Mouse (Mus musculus): ENCODE data around the gene Fcho2. TPM values are rescaled to one million over a fixed set of nuclear protein-coding genes. Genes with fewer than 3 reads are reported as not detected.

Fcho2 gene
- polyA plus RNA-seq, 1 experiment from 2014 or later, result 34.1 TPM

DNA sequence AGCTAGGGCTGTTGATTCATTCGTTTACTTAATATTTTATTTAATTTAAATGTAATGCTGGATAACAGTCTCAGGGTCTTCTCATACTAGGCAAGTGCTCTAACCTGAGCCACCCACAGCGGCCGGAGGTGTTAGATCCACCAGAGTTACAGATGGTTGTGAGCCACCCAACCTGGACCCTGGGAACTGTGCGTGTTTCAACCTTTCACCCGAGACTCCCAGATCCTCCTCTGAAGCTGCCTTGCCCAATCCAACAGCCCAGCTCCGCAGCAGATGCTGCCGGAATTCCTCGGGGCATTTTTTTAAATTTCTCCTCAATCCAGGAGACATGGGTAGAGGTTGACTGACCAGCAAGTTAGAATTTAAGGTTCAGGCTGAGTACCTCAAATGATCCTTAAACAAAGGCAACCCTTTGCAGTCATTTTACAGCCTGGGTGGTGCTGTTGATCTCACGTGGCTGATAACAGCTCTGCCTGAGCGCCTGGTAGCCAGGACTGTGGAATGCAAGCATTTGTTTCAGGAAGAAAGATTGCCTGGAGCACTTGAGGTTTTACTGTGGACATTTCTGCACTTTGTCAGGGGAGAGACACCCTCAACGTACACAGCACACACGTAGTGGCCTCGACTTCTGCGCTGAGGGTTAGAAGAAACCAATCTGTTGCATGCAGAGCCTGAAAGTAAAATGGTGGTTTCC is 116.1 kb downstream of the Fcho2 start:
- DNase-seq (ENCODE audit: low spot score), result no peak
- peaks cover 56% of the 10 kb centered on the region for H3K27me3 ChIP-seq (ENCODE audit: low read depth, poor library complexity, severe bottlenecking)
- no peaks in the 10 kb centered on the region for H3K9me3 ChIP-seq (replicated peaks)
- no peaks in the 10 kb centered on the region for H3K36me3 ChIP-seq
- H3K4me3 ChIP-seq, result no peak overlapping the region
- peaks cover 36% of the 10 kb centered on the region for H3K4me1 ChIP-seq
- no peak overlapping the region for H3K27ac ChIP-seq
- WGBS, result 41% methylated on average over 14 of the region's 14 CpGs

DNA sequence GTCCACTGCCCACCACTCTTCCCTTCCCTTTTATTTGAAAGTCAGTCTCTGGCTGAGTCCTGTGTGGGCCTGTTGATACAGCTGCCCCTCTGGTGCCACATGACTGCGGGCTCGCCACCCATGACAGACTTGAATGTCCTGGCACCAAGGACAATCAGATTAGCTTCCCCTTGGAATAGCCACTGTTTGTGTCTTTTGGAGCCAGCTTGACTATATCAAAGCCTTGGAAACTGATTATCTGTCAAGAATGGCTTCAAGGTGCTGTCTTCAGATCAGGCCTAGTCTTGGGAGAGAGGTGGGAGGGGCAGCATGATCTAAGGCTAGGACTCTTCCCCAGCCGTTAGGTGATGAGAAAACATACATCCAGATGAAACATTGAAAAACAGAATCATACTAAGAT is 118.5 kb downstream of the Fcho2 start:
- peaks cover 81% of the 10 kb centered on the region for H3K27me3 ChIP-seq (ENCODE audit: low read depth, poor library complexity, severe bottlenecking)

DNA sequence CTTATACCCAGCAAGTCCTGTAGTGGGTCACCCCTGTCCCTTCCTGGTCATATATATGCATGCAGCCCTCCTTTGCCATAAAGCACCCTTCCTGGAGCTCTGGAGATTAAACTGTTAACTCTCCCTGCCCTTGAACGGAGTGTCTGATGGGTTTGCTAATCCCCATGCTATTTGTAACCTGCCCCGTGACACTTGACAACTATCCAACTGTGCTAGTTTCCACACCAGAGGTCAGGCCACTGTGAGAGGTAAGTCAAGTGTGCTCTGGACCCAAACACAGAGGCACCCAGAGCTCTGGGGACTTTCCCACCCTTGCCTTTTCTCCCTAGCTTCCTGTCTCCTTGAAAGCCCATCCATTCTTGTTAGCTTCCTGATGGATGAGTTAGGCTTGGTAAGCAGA is 119.7 kb downstream of the Fcho2 start:
- Histone ChIP-seq H3K27ac (no peak overlapping the region), H3K36me3 (no peaks in the 10 kb centered on the region), H3K4me3 (peak overlapping the region; percentile 51; the same call in 1 of the 2 replicates), H3K4me1 (peaks cover 25% of the 10 kb centered on the region), H3K27me3 (ENCODE audit: low read depth, poor library complexity, severe bottlenecking) (peaks cover 84% of the 10 kb centered on the region), H3K9me3 (replicated peaks) (no peaks in the 10 kb centered on the region)
- WGBS, result 25% methylated on average over 2 of the region's 2 CpGs
- DNase-seq (ENCODE audit: low spot score), result no peak

More for the DNA sequence above, 118.5 kb downstream of the Fcho2 start:
- no peak for DNase-seq (ENCODE audit: low spot score)
- Histone ChIP-seq H3K36me3 (no peaks in the 10 kb centered on the region), H3K27ac (no peak overlapping the region), H3K4me3 (no peak overlapping the region), H3K9me3 (replicated peaks) (no peaks in the 10 kb centered on the region), H3K4me1 (peaks cover 36% of the 10 kb centered on the region)
- 87% methylated on average over 3 of the region's 3 CpGs for WGBS

DNA sequence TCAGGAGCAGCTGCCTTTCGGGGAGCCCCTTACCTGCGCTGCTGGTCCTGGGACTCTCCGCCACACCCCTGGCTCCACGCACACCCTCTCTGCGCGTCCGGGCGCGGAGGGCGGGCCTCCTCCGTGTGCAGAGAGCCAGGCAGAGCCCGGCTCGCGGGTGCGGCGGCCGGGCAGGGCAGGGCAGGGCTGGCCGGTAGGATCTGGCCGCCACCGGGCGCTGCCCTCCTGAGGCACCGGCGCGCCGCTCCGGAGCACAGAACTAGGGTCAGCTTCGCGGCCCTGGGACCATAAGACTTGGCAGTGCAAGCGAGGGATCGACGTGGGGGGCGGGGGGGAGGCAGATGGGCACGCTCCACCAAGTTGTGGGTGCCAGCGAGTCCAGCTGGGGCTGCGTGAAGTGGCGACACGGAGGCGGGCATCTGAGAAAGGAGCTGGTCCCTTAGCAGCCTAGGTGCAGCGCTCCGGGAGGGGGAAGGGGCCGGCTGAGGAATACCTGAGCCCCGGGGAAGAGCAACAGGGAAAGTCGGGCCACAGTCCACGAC is 120.4 kb downstream of the Fcho2 start, which contains the start of gene Tmem171:
Tmem171 (minus strand) TSS at position 62 of the 542 bp plus-strand sequence.
- DNase-seq (ENCODE audit: low spot score), result peak; percentile 52
- Histone ChIP-seq H3K27ac (peak within 1 kb of the TSS; percentile 61), H3K4me3 (peak within 1 kb of the TSS; percentile 51), H3K36me3 (no peaks in the 10 kb centered on the region), H3K27me3 (ENCODE audit: low read depth, poor library complexity, severe bottlenecking) (peaks cover 78% of the 10 kb centered on the region), H3K9me3 (replicated peaks) (no peaks in the 10 kb centered on the region), H3K4me1 (peaks cover 23% of the 10 kb centered on the region)
- 4% methylated on average over 44 of the region's 44 CpGs for WGBS

DNA sequence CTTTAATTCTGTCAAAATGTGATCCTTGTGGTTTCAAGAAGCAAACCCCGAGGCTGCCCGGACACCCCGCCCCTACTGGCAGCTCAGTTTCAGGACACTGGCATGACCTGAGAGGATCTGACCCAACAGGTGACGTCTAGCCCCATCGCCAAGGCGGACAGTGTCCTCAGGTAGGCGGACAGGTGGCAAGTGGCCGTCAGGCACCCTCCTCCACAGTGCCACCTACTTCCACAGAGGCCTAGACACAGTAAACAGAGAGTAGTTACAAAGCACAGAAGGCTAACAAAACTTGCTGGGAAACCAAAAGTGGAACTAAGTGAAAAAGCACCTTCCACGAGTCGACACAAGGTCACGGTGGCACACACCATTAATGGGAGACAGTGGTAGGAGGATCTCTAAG is 121.9 kb downstream of the Fcho2 start:
- H3K36me3 ChIP-seq, result no peaks in the 10 kb centered on the region
- H3K9me3 ChIP-seq (replicated peaks), result no peaks in the 10 kb centered on the region
- peaks cover 19% of the 10 kb centered on the region for H3K4me1 ChIP-seq
- H3K4me3 ChIP-seq, result no peak overlapping the region
- no peak for DNase-seq (ENCODE audit: low spot score)
- peaks cover 69% of the 10 kb centered on the region for H3K27me3 ChIP-seq (ENCODE audit: low read depth, poor library complexity, severe bottlenecking)
- WGBS, result 93% methylated on average over 11 of the region's 11 CpGs
- H3K27ac ChIP-seq, result no peak overlapping the region

DNA sequence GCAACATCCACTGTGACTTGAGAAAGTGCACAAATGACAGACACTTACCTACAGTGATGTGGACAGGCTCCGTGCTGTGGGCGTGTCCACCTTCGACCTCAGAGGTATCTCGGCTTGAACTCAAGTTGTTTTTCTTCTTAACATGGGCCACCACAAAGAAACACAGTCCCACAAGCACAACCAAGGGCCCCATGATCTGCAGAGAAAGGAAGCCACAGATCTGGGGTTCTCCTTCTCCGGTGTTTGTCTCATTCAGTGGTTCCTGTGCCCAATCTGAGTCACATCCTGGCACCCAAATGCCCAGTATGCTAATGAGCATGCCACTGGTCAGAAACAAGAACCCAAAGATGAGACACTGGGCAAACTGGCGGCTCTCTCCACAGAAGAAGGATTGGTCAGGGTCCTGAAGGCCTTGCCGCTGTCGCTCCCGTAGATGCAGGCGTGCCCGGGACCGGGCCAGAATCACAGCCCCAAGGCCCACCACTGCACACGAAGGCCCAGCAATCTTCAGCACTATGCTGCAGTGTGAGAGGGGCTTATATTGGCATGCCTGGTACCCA is 123.2 kb downstream of the Fcho2 start:
- no peak overlapping the region for H3K4me3 ChIP-seq
- DNase-seq (ENCODE audit: low spot score), result no peak
- H3K9me3 ChIP-seq (replicated peaks), result no peaks in the 10 kb centered on the region
- no peak overlapping the region for H3K27ac ChIP-seq
- 94% methylated on average over 13 of the region's 13 CpGs for WGBS
- peaks cover 61% of the 10 kb centered on the region for H3K27me3 ChIP-seq (ENCODE audit: low read depth, poor library complexity, severe bottlenecking)
- H3K36me3 ChIP-seq, result no peaks in the 10 kb centered on the region
- H3K4me1 ChIP-seq, result peaks cover 24% of the 10 kb centered on the region

DNA sequence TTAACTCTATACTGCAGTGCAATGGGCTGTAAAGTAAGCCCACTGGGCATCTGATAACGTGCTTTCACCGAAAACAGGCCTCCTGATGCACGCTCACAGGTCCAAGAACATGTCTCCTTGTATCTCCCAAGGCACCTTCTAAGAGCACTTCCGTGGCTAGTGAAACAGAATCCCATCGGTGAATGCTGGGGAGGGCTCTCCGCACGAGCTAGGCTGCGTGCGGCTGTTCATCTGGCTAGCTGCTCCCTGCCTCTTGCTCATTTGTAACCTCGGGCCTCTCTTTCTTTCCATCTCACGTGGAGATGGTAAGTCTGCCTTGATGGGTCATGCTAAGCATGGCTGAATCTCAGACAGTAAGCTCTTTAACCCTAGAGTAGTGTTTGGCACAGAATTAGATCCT is 124.4 kb downstream of the Fcho2 start:
- Histone ChIP-seq H3K27me3 (ENCODE audit: low read depth, poor library complexity, severe bottlenecking) (peaks cover 54% of the 10 kb centered on the region), H3K36me3 (no peaks in the 10 kb centered on the region), H3K4me3 (no peak overlapping the region), H3K4me1 (peaks cover 23% of the 10 kb centered on the region), H3K27ac (no peak overlapping the region), H3K9me3 (replicated peaks) (no peaks in the 10 kb centered on the region)
- no peak for DNase-seq (ENCODE audit: low spot score)
- WGBS, result 90% methylated on average over 11 of the region's 11 CpGs

DNA sequence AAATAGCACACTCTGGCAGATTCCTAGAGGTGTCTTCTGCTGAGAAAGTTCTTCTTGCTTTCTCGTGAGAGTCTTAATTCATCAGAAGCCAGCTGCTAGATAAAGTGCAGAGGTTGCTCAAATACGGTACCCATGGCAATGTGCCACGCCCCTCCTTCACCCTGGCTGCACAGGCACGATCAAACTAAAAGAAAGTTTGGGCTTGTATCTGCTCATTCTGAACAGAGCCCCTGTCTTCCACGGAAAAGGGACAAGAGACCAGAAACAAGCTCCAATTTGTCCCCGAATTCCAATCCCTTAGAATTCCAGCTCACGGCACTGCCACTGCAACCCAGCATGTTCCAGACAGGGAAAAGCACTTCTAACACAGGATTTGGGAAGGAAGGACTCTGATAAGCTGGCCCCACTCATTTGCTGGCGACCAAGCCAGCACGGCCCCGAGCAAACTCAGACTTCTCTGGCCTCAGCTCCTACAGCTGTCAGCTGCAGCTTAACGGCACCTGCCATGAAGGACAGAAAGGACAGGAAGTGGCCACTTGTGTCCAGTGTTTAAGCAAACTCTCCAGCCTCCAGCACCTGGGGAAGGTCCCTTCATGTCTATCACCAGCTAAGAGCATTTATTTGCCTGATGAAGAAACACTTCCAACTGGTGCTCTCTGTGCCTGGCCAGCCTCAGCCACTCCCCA is 125.5 kb downstream of the Fcho2 start:
- Histone ChIP-seq H3K27me3 (ENCODE audit: low read depth, poor library complexity, severe bottlenecking) (peaks cover 43% of the 10 kb centered on the region), H3K4me3 (no peak overlapping the region), H3K9me3 (replicated peaks) (no peaks in the 10 kb centered on the region), H3K27ac (no peak overlapping the region), H3K4me1 (peaks cover 15% of the 10 kb centered on the region), H3K36me3 (no peaks in the 10 kb centered on the region)
- WGBS, result 82% methylated on average over 11 of the region's 11 CpGs
- no peak for DNase-seq (ENCODE audit: low spot score)

DNA sequence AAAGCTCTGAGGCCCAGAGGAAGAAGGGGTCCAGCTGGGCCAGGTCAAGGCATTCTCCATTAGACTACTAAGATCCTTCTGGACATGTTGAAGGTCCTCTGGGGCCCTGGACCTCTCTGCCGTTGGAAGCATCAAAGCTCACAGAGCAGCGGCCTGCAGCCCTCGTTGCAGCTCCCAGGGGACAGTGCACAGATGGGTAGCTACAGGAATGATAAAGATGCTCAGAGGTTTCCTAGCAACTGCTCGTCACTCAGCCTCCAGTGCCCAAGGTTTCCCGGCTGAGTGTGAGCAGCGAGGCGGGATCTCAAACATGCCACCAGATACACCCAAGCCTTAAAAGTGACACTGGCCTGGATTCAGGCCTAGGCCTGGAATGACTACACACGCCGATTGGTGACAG is 127.3 kb downstream of the Fcho2 start:
- DNase-seq (ENCODE audit: low spot score), result no peak
- Histone ChIP-seq H3K36me3 (no peaks in the 10 kb centered on the region), H3K4me3 (no peak overlapping the region), H3K4me1 (peaks cover 21% of the 10 kb centered on the region), H3K27me3 (ENCODE audit: low read depth, poor library complexity, severe bottlenecking) (peaks cover 24% of the 10 kb centered on the region; the same call in 1 of the 2 replicates), H3K9me3 (replicated peaks) (no peaks in the 10 kb centered on the region), H3K27ac (no peak overlapping the region)
- WGBS, result 74% methylated on average over 9 of the region's 9 CpGs

DNA sequence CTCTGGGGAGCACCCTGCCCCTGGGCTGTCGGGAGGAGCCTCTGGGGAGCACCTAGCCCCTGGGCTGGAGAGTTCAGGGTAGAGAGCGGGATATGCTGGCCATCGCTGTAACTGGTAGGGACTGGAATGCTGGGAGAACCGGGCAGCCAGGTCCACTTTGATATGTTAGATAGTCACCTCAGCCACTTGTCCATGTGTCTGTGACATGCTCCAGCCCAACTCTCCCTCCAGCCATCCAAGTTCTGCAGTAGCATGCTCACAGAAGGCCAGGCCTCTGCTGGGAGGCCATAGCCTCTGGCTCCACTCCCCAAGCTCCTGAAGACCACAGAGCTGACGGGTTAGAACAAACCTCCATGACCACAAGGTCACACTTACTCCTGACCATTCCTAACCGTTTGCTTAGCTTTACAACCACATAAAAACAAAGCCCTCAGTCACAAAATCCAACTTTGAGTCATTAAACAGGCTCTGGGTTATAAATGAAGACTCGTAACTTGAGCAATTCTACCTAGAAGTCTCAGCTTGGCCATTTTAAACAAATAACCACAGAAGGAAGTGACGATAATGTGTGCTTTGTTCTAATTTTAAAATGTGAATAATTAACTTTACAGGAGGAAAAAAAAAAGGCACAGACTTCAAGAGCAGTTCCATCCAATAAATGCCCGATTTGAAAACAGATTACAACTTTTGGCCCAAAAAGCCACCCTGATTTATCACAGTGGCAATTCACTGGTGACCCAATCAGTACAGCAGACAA is 130.9 kb downstream of the Fcho2 start:
- peaks cover 30% of the 10 kb centered on the region for H3K4me1 ChIP-seq
- H3K9me3 ChIP-seq (replicated peaks), result no peaks in the 10 kb centered on the region
- H3K27ac ChIP-seq, result peak overlapping the region; percentile 12; the same call in 1 of the 2 replicates
- no peak overlapping the region for H3K4me3 ChIP-seq
- H3K36me3 ChIP-seq, result no peaks in the 10 kb centered on the region
- H3K27me3 ChIP-seq (ENCODE audit: low read depth, poor library complexity, severe bottlenecking), result peaks cover 10% of the 10 kb centered on the region; the same call in 1 of the 2 replicates
- no peak for DNase-seq (ENCODE audit: low spot score)
- 60% methylated on average over 9 of the region's 9 CpGs for WGBS

DNA sequence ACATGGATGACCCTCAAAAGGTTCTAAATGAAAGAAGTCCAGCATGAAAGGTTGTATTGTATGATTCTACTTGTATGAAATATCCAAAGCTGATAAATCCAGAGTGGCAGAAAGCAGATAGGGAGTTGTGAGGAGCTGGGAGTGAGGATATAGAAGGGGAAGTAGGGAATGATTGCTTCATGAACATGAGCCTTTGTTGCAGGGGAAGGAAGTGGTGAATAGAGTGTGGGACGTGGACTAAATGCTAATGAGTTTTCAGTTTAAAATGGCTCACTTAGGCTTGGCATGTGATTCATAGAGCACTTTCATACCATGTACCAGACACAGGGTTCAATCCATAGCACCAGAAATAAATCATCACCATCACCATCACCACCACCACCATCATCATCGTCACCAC is 131.8 kb downstream of the Fcho2 start:
- peaks cover 10% of the 10 kb centered on the region; the same call in 1 of the 2 replicates for H3K27me3 ChIP-seq (ENCODE audit: low read depth, poor library complexity, severe bottlenecking)
- peaks cover 35% of the 10 kb centered on the region for H3K4me1 ChIP-seq
- WGBS, result 93% methylated on average over 2 of the region's 2 CpGs
- DNase-seq (ENCODE audit: low spot score), result no peak
- no peaks in the 10 kb centered on the region for H3K9me3 ChIP-seq (replicated peaks)
- no peak overlapping the region for H3K4me3 ChIP-seq
- no peaks in the 10 kb centered on the region for H3K36me3 ChIP-seq
- H3K27ac ChIP-seq, result no peak overlapping the region

DNA sequence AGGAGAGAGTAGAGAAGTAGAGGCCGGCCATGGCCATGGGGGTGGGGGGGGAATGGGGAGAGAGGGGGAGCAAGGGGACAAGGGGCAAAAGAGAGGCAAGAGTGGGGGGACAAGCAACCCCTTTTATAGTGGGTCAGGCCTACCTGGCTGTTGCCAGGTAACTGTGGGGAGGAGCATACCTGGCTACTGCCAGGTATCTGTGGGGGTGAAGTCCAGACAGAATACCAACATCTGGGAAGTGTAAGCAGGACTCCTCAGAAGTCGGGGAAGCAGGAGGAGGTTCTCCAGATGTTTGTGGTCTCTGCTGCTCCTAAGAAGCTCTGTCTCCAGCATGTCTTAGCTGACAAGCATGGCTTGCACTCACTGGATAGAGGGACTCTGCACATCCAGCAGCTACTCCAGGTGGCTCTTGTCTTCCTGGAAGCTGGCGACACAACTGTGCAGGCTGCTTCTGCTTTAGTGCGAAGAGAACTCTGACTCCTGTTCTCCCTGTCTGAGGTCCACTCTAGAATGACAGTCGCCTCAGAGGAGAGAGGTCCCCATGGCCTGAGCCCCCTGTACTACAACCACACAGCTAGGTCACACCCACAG is 134.7 kb downstream of the Fcho2 start:
- DNase-seq (ENCODE audit: low spot score), result no peak
- H3K27me3 ChIP-seq (ENCODE audit: low read depth, poor library complexity, severe bottlenecking), result peaks cover 9% of the 10 kb centered on the region; the same call in 1 of the 2 replicates
- H3K27ac ChIP-seq, result no peak overlapping the region
- WGBS, result 84% methylated on average over 5 of the region's 5 CpGs
- no peaks in the 10 kb centered on the region for H3K36me3 ChIP-seq
- H3K4me3 ChIP-seq, result no peak overlapping the region
- no peaks in the 10 kb centered on the region for H3K9me3 ChIP-seq (replicated peaks)
- peaks cover 30% of the 10 kb centered on the region for H3K4me1 ChIP-seq

All from limb, embryonic 10.5 days (tissue).